Mouse (Mus musculus): ENCODE results near the gene Smg6. TPM values are rescaled to one million over a fixed set of nuclear protein-coding genes. Genes with fewer than 3 reads are reported as not detected.

Smg6 gene
- polyA plus RNA-seq, 1 experiment from 2014 or later, result 20.7 TPM

GRCm38 (mm10) chr11:75106614-75107013, 181.0 kb downstream of the Smg6 start:
- no peaks in the 10 kb centered on the region for H3K36me3 ChIP-seq (ENCODE audit: control insufficient read depth, insufficient read depth, low read length)
- 79% methylated on average over 5 of the region's 5 CpGs for WGBS

GRCm38 (mm10) chr11:75108909-75109308, 183.3 kb downstream of the Smg6 start:
- H3K4me1 ChIP-seq (replicated peaks; ENCODE audit: control insufficient read depth, insufficient read depth, low read length), result no peaks in the 10 kb centered on the region
- ATAC-seq (ENCODE audit: low FRiP score), result no peak
- no peak for DNase-seq (ENCODE audit: low spot score)
- no peaks in the 10 kb centered on the region for H3K27me3 ChIP-seq (ENCODE audit: control insufficient read depth, insufficient read depth, low read length)
- H3K36me3 ChIP-seq (ENCODE audit: control insufficient read depth, insufficient read depth, low read length), result no peaks in the 10 kb centered on the region
- no peak overlapping the region for H3K4me2 ChIP-seq (replicated peaks; ENCODE audit: low read depth, low read length)
- no peak overlapping the region for H3K9ac ChIP-seq (ENCODE audit: low read depth, low read length)
- H3K27ac ChIP-seq (ENCODE audit: low read depth, low read length), result no peak overlapping the region
- no peaks in the 10 kb centered on the region for H3K9me3 ChIP-seq (ENCODE audit: control insufficient read depth, low read length)
- no peak overlapping the region for H3K4me3 ChIP-seq (ENCODE audit: low read depth, low read length)

More at GRCm38 (mm10) chr11:75106614-75107013, 181.0 kb downstream of the Smg6 start:
- H3K27ac ChIP-seq (ENCODE audit: low read depth, low read length), result no peak overlapping the region
- no peaks in the 10 kb centered on the region for H3K27me3 ChIP-seq (ENCODE audit: control insufficient read depth, insufficient read depth, low read length)
- H3K4me3 ChIP-seq (ENCODE audit: low read depth, low read length), result no peak overlapping the region
- H3K4me2 ChIP-seq (replicated peaks; ENCODE audit: low read depth, low read length), result no peak overlapping the region
- ATAC-seq (ENCODE audit: low FRiP score) (no peak), DNase-seq (ENCODE audit: low spot score) (no peak)
- H3K9ac ChIP-seq (ENCODE audit: low read depth, low read length), result no peak overlapping the region
- H3K9me3 ChIP-seq (ENCODE audit: control insufficient read depth, low read length), result no peaks in the 10 kb centered on the region
- H3K4me1 ChIP-seq (replicated peaks; ENCODE audit: control insufficient read depth, insufficient read depth, low read length), result no peaks in the 10 kb centered on the region

DNA sequence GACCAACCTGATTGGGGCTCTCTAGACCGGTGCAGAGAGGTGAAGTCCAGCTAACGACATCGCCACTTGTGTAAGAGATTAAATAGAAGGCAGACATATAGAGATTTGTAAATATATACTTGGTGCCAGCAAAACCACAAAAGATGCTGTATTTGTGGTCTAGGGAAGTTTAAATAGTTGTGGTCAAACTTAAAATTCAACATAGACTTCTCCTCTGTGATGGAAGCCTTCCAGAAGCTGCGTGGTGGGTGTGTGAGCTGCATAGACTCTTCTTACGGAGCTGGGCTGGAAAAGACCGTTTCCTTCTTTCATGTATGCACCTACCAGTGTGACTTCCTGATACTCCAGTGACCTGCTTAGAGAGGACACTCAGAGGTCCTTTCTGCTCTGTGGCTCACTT, 190.8 kb downstream of the Smg6 start:
- WGBS, result 86% methylated on average over 6 of the region's 6 CpGs
- no peaks in the 10 kb centered on the region for H3K36me3 ChIP-seq (ENCODE audit: control insufficient read depth, insufficient read depth, low read length)

DNA sequence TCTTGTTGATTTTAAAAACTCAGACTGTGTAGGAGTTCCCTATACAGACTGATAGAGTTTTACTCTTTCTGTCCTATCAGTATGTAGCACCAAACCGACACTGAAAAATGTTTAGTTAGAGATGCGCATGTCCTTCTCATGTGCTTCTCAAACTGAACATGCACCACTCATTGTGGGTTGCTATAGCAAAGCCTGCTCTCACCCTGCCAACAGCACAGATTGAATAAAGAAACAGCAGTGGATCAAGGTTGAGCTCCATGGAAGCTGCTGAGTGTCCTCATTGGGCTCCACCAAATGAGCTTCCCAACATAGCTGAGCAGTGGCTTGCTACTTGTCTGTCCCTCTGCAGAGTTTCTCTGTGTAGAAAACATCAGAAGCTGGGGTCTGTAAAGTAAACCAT, 192.5 kb downstream of the Smg6 start:
- no peak overlapping the region for H3K4me3 ChIP-seq (ENCODE audit: low read depth, low read length)
- DNase-seq (ENCODE audit: low spot score) (no peak), ATAC-seq (ENCODE audit: low FRiP score) (no peak)
- no peaks in the 10 kb centered on the region for H3K4me1 ChIP-seq (replicated peaks; ENCODE audit: control insufficient read depth, insufficient read depth, low read length)
- no peaks in the 10 kb centered on the region for H3K9me3 ChIP-seq (ENCODE audit: control insufficient read depth, low read length)
- 94% methylated on average over 2 of the region's 2 CpGs for WGBS
- no peaks in the 10 kb centered on the region for H3K36me3 ChIP-seq (ENCODE audit: control insufficient read depth, insufficient read depth, low read length)
- H3K4me2 ChIP-seq (replicated peaks; ENCODE audit: low read depth, low read length), result no peak overlapping the region
- H3K9ac ChIP-seq (ENCODE audit: low read depth, low read length), result no peak overlapping the region
- no peak overlapping the region for H3K27ac ChIP-seq (ENCODE audit: low read depth, low read length)
- no peaks in the 10 kb centered on the region for H3K27me3 ChIP-seq (ENCODE audit: control insufficient read depth, insufficient read depth, low read length)

More for the DNA sequence above, 190.8 kb downstream of the Smg6 start:
- H3K9me3 ChIP-seq (ENCODE audit: control insufficient read depth, low read length), result no peaks in the 10 kb centered on the region
- H3K9ac ChIP-seq (ENCODE audit: low read depth, low read length), result no peak overlapping the region
- DNase-seq (ENCODE audit: low spot score) (no peak), ATAC-seq (ENCODE audit: low FRiP score) (no peak)
- H3K4me2 ChIP-seq (replicated peaks; ENCODE audit: low read depth, low read length), result no peak overlapping the region
- no peak overlapping the region for H3K4me3 ChIP-seq (ENCODE audit: low read depth, low read length)
- no peak overlapping the region for H3K27ac ChIP-seq (ENCODE audit: low read depth, low read length)
- H3K27me3 ChIP-seq (ENCODE audit: control insufficient read depth, insufficient read depth, low read length), result no peaks in the 10 kb centered on the region
- no peaks in the 10 kb centered on the region for H3K4me1 ChIP-seq (replicated peaks; ENCODE audit: control insufficient read depth, insufficient read depth, low read length)

DNA sequence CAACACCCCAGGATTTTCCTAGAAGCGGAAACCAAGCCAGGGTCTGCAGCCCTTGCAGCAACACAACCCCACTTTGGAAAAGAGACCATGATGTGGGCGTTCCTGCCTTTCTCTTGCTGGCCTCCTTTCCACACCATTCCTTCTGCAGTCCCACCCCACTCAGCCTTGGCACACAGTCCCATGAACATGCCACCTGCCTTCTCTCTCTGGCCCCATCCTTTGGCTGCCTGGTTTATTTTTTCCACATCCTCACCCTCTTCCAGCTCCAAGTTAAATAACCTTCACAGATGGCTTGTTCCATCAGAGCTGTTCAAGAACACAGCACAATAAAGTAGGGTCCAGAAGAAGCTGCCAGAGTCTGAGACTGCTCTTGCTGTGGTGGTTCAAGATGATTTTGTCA, 193.7 kb downstream of the Smg6 start:
- 95% methylated on average over 2 of the region's 2 CpGs for WGBS
- Histone ChIP-seq H3K9ac (ENCODE audit: low read depth, low read length) (no peak overlapping the region), H3K4me1 (replicated peaks; ENCODE audit: control insufficient read depth, insufficient read depth, low read length) (no peaks in the 10 kb centered on the region), H3K4me2 (replicated peaks; ENCODE audit: low read depth, low read length) (no peak overlapping the region), H3K27ac (ENCODE audit: low read depth, low read length) (no peak overlapping the region), H3K36me3 (ENCODE audit: control insufficient read depth, insufficient read depth, low read length) (no peaks in the 10 kb centered on the region), H3K4me3 (ENCODE audit: low read depth, low read length) (no peak overlapping the region), H3K9me3 (ENCODE audit: control insufficient read depth, low read length) (no peaks in the 10 kb centered on the region), H3K27me3 (ENCODE audit: control insufficient read depth, insufficient read depth, low read length) (no peaks in the 10 kb centered on the region)
- ATAC-seq (ENCODE audit: low FRiP score), result no peak
- no peak for DNase-seq (ENCODE audit: low spot score)

DNA sequence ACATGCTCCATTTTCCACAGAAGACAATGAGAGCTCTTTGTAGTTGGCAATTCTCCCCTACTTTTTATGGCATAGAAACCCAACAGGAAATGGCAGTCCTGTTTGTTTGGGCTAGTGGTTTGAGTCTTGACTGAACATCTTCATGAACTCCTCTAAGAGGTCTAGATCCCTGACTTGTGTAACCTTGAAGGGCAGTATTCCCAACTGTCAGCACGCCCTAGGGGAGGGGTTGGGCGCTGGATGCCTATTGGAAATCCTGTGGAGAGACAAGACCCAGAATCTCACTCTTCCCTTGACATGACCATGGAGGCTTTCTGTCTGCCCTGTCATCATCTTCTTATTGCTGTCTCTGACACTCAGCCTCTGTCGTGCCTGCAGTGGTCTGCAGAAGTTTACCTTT, 194.2 kb downstream of the Smg6 start:
- Histone ChIP-seq H3K4me2 (replicated peaks; ENCODE audit: low read depth, low read length) (no peak overlapping the region), H3K36me3 (ENCODE audit: control insufficient read depth, insufficient read depth, low read length) (no peaks in the 10 kb centered on the region), H3K9me3 (ENCODE audit: control insufficient read depth, low read length) (no peaks in the 10 kb centered on the region), H3K4me1 (replicated peaks; ENCODE audit: control insufficient read depth, insufficient read depth, low read length) (no peaks in the 10 kb centered on the region), H3K27ac (ENCODE audit: low read depth, low read length) (no peak overlapping the region), H3K27me3 (ENCODE audit: control insufficient read depth, insufficient read depth, low read length) (no peaks in the 10 kb centered on the region), H3K9ac (ENCODE audit: low read depth, low read length) (no peak overlapping the region), H3K4me3 (ENCODE audit: low read depth, low read length) (no peak overlapping the region)
- DNase-seq (ENCODE audit: low spot score) (no peak), ATAC-seq (ENCODE audit: low FRiP score) (no peak)
- WGBS, result 76% methylated on average over 3 of the region's 3 CpGs

DNA sequence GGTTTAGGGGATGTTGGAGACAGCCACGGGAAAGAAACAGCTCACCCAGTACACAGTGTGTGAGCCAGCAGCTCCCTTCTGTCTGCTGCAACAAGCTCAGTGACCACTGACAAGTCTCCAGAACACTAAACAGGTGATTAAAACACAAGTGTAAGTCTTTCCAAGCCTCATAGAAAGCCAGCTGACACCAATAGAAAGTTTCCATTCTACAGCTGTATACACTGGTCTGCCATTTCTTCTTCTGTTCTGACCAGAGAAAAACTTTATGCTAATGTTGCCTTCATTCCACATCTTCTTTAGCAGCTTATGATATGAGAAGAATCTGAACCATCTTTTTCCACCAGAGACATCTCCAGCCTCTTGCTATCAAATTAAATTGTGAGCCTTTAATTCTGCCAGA, 195.7 kb downstream of the Smg6 start:
- H3K27me3 ChIP-seq (ENCODE audit: control insufficient read depth, insufficient read depth, low read length), result no peaks in the 10 kb centered on the region
- no peak overlapping the region for H3K4me3 ChIP-seq (ENCODE audit: low read depth, low read length)
- H3K4me1 ChIP-seq (replicated peaks; ENCODE audit: control insufficient read depth, insufficient read depth, low read length), result no peaks in the 10 kb centered on the region
- no peak overlapping the region for H3K27ac ChIP-seq (ENCODE audit: low read depth, low read length)
- H3K4me2 ChIP-seq (replicated peaks; ENCODE audit: low read depth, low read length), result no peak overlapping the region
- H3K9me3 ChIP-seq (ENCODE audit: control insufficient read depth, low read length), result no peaks in the 10 kb centered on the region
- DNase-seq (ENCODE audit: low spot score), result no peak
- H3K36me3 ChIP-seq (ENCODE audit: control insufficient read depth, insufficient read depth, low read length), result no peaks in the 10 kb centered on the region
- 63% methylated on average over 1 of the region's 1 CpGs for WGBS
- H3K9ac ChIP-seq (ENCODE audit: low read depth, low read length), result no peak overlapping the region
- ATAC-seq (ENCODE audit: low FRiP score), result no peak

- H3K9me3 ChIP-seq (ENCODE audit: control insufficient read depth, low read length), result no peaks in the 10 kb centered on the region
- H3K4me3 ChIP-seq (ENCODE audit: low read depth, low read length), result no peak overlapping the region
- ATAC-seq (ENCODE audit: low FRiP score), result no peak
- H3K27me3 ChIP-seq (ENCODE audit: control insufficient read depth, insufficient read depth, low read length), result no peaks in the 10 kb centered on the region
- H3K4me2 ChIP-seq (replicated peaks; ENCODE audit: low read depth, low read length), result no peak overlapping the region
- H3K36me3 ChIP-seq (ENCODE audit: control insufficient read depth, insufficient read depth, low read length), result no peaks in the 10 kb centered on the region
- DNase-seq (ENCODE audit: low spot score), result no peak
- H3K9ac ChIP-seq (ENCODE audit: low read depth, low read length), result no peak overlapping the region
- H3K4me1 ChIP-seq (replicated peaks; ENCODE audit: control insufficient read depth, insufficient read depth, low read length), result no peaks in the 10 kb centered on the region
- H3K27ac ChIP-seq (ENCODE audit: low read depth, low read length), result no peak overlapping the region
- WGBS, result 93% methylated on average over 2 of the region's 2 CpGs
These were observed 198.8 kb downstream of the Smg6 start for GRCm38 (mm10) chr11:75124406-75124805.

GRCm38 (mm10) chr11:75126384-75126783, 200.8 kb downstream of the Smg6 start:
- WGBS, result 94% methylated on average over 3 of the region's 3 CpGs
- DNase-seq (ENCODE audit: low spot score) (no peak), ATAC-seq (ENCODE audit: low FRiP score) (no peak)
- no peak overlapping the region for H3K27ac ChIP-seq (ENCODE audit: low read depth, low read length)
- H3K27me3 ChIP-seq (ENCODE audit: control insufficient read depth, insufficient read depth, low read length), result no peaks in the 10 kb centered on the region
- no peaks in the 10 kb centered on the region for H3K36me3 ChIP-seq (ENCODE audit: control insufficient read depth, insufficient read depth, low read length)
- H3K4me2 ChIP-seq (replicated peaks; ENCODE audit: low read depth, low read length), result no peak overlapping the region
- no peaks in the 10 kb centered on the region for H3K4me1 ChIP-seq (replicated peaks; ENCODE audit: control insufficient read depth, insufficient read depth, low read length)
- H3K9me3 ChIP-seq (ENCODE audit: control insufficient read depth, low read length), result no peaks in the 10 kb centered on the region
- H3K4me3 ChIP-seq (ENCODE audit: low read depth, low read length), result no peak overlapping the region
- no peak overlapping the region for H3K9ac ChIP-seq (ENCODE audit: low read depth, low read length)

Measured in hindbrain, embryonic 11.5 days (tissue).